12 mouse cellular contexts compared by ENCODE assay signal in the genomic region with DNA sequence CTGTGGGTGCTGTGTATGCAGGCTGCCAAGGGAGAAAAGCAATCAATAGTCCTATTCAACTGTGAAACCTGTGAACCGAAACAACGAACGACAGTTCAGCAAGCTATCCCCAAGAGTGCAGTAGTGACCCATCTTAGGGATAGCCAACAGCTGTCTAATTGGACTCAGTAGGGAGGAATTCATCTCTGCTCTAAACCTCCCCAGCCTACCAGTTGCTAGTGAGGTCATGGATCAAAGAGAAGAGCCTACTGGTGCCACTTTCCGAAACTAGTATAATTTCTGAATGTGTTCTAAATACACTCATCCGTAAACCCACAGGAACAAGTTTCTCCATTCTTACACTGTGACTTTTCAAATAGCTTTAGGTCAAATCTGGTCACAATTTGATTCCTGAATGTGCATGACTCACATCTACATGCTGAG. TPM values are rescaled to one million over a fixed set of nuclear protein-coding genes. Genes with fewer than 3 reads are reported as not detected.
A peak's percentile ranks its signal among the peaks of the same experiment; 100 is the strongest.
DNase-seq lines count a peak whose midpoint lies in the region; ATAC-seq and TF ChIP-seq lines count a peak whose summit lies in the region.
"Had no signal": no experiment of that assay in that cellular context is flagged by ENCODE, and none has a peak within 500 bp of the region (broad histone marks: within the 10 kb centered on the region; RNA-seq: fewer than 3 reads in every experiment).

No protein-coding gene starts in this region.

- peak overlapping the region; percentile 65 for H3K27ac ChIP-seq in heart, adult 2 months
- H3K27ac ChIP-seq in lung, postnatal 0 days (ENCODE audit: low read length) = no peak overlapping the region
- peak overlapping the region; percentile 64; the same call in 1 of the 2 replicates for H3K27ac ChIP-seq in stomach, embryonic 15.5 days

- intact Hi-C loops in heart, adult 2 months (cut with DNase I) = loop anchor here (5.0 kb wide), 1 partner anchor 99 kb away; no protein-coding TSS in a partner anchor
- intact Hi-C loops in heart, postnatal 36 days (cut with DNase I) = loop anchor here (2.0 kb wide), 1 partner anchor 99 kb away; no protein-coding TSS in a partner anchor

- H3K4me2 ChIP-seq in lung, postnatal 0 days (replicated peaks; ENCODE audit: low read depth, low read length) = no peak overlapping the region
- H3K4me2 ChIP-seq in stomach, embryonic 15.5 days = no peak overlapping the region

- no peak for ATAC-seq in lung, postnatal 0 days
- no peak for ATAC-seq in stomach, embryonic 15.5 days (ENCODE audit: insufficient read depth, low FRiP score, low read depth)
- ATAC-seq: inflammation-experienced regulatory T-cells, adult 6 months had no signal

- TF ChIP-seq EP300 in heart, adult 2 months (IDR thresholded peaks at IDR 0.05; ENCODE audit: insufficient read depth, low read depth, low read length) = no peak
- no peak for TF ChIP-seq EP300 in lung, postnatal 0 days (IDR thresholded peaks at IDR 0.05)

- WGBS in heart, adult 2 months = 46% methylated on average over 5 of the region's 5 CpGs
- WGBS in lung, postnatal 0 days = 87% methylated on average over 5 of the region's 5 CpGs
- 70% methylated on average over 5 of the region's 5 CpGs for WGBS in stomach, embryonic 15.5 days

- no peak overlapping the region for H3K9ac ChIP-seq in heart, adult 2 months (ENCODE audit: low read depth, low read length)
- H3K9ac ChIP-seq in lung, postnatal 0 days (replicated peaks; ENCODE audit: low read depth) = no peak overlapping the region
- no peak overlapping the region for H3K9ac ChIP-seq in stomach, embryonic 15.5 days
- H3K9ac ChIP-seq: forebrain, postnatal 0 days had no signal

- no peak for DNase-seq in heart, adult 2 months
- no peak for DNase-seq in heart, postnatal 36 days
- peak; percentile 27 for DNase-seq in lung, postnatal 0 days (ENCODE audit: low spot score)
- DNase-seq in lung, postnatal 36 days = no peak
- DNase-seq in adipocyte (ENCODE audit: low spot score) = peak; percentile 5
- no peak for DNase-seq in frontal cortex, postnatal 14 days (ENCODE audit: low spot score in 2 of 2)
- no peak for DNase-seq in kidney, adult 9 months
- DNase-seq: kidney, postnatal 36 days; lung, adult 2 months had no signal

- no peaks in the 10 kb centered on the region for H3K79me2 ChIP-seq in heart, adult 2 months (replicated peaks; ENCODE audit: control insufficient read depth, insufficient read depth, low read length)

- H3K9me3 ChIP-seq in lung, postnatal 0 days (ENCODE audit: low read length) = no peaks in the 10 kb centered on the region
- H3K9me3 ChIP-seq in stomach, embryonic 15.5 days = no peaks in the 10 kb centered on the region

- peaks cover 5% of the 10 kb centered on the region for H3K4me1 ChIP-seq in heart, adult 2 months (ENCODE audit: control insufficient read depth, insufficient read depth, low read length)
- H3K4me1 ChIP-seq in lung, postnatal 0 days (ENCODE audit: insufficient read depth, low read depth, low read length) = 0 out of 2 replicates have a peak, but pooled peaks cover 4% of the 10 kb centered on the region
- H3K4me1 ChIP-seq in stomach, embryonic 15.5 days = 0 out of 2 replicates have a peak, but pooled peaks cover 2% of the 10 kb centered on the region

- TF ChIP-seq POLR2A in heart, adult 2 months (IDR thresholded peaks at IDR 0.05; ENCODE audit: insufficient read depth, low read depth, low read length) = no peak

- no peaks in the 10 kb centered on the region for H3K27me3 ChIP-seq in heart, adult 2 months (ENCODE audit: control insufficient read depth, insufficient read depth, low read length)
- H3K27me3 ChIP-seq in lung, postnatal 0 days (replicated peaks; ENCODE audit: insufficient read depth, low read length) = no peaks in the 10 kb centered on the region
- H3K27me3 ChIP-seq in stomach, embryonic 15.5 days (replicated peaks) = no peaks in the 10 kb centered on the region

- H3K36me3 ChIP-seq in heart, adult 2 months (ENCODE audit: control insufficient read depth, insufficient read depth, low read length) = no peaks in the 10 kb centered on the region; the same call in none of the 2 replicates
- H3K36me3 ChIP-seq in lung, postnatal 0 days (ENCODE audit: insufficient read depth, low read length) = no peaks in the 10 kb centered on the region
- no peaks in the 10 kb centered on the region for H3K36me3 ChIP-seq in stomach, embryonic 15.5 days

- H3K4me3 ChIP-seq in heart, adult 2 months = no peak overlapping the region
- no peak overlapping the region for H3K4me3 ChIP-seq in lung, postnatal 0 days (ENCODE audit: low read depth, low read length)
- H3K4me3 ChIP-seq in stomach, embryonic 15.5 days (replicated peaks) = no peak overlapping the region

- TF ChIP-seq CTCF in heart, adult 2 months (IDR thresholded peaks at IDR 0.05) = peak; percentile 25; the same call in 1 of the 2 replicates
- 0 out of 2 replicates have a peak, but pooled peaks have one; percentile 19 for TF ChIP-seq CTCF in lung, postnatal 0 days (IDR thresholded peaks at IDR 0.05)

RNA-seq across cellular contexts. Expression of gene Hmgcll1, which starts 8.9 kb away (rescaled TPM):
- under 1 TPM in 1 of 2 experiments, not detected in 1; 0.18 TPM for total RNA-seq in heart, adult 2 months (2021)
- 0.12 and 0.29 TPM in 2 replicates for polyA plus RNA-seq in heart, adult 2 months (2012; rRNA removed)
- total RNA-seq in heart, postnatal 36 days (2021) = not detected
- polyA plus RNA-seq in lung, postnatal 0 days (2015; fragmentation: Nextera tagmentation; extraction: Ambion mirVana) = 4.7 and 5.7 TPM in 2 replicates
- 3.2 and 4.4 TPM in 2 replicates for polyA plus RNA-seq in stomach, embryonic 15.5 days (2015; fragmentation: Nextera tagmentation; extraction: Ambion mirVana)
- polyA plus RNA-seq: inflammation-experienced regulatory T-cells, adult 6 months had no signal

Comparison
In these comparisons a context has a peak if more than half of its experiments do, and no peak if none do; other contexts are left out.
1. DNase-seq: peak in lung, postnatal 0 days (single experiment) and adipocyte (single experiment); none in heart, adult 2 months (0 of 2), heart, postnatal 36 days (0 of 2), lung, postnatal 36 days (single experiment), frontal cortex, postnatal 14 days (0 of 2) and kidney, adult 9 months (single experiment).